Mouse (Mus musculus): ENCODE measurements around the gene Borcs7.
"Not testable (repeated sequence)": the region's sequence is repeated elsewhere in the genome, so short reads cannot be mapped to it uniquely, and the experiment has no call there.

The Borcs7 gene

GRCm38 (mm10) chr19:46714234-46714633 lies 24.5 kb downstream of the Borcs7 start:
- no peak for DNase-seq (ENCODE audit: low read depth, low spot score)

- no peak for DNase-seq (ENCODE audit: low read depth, low spot score)
Measured at GRCm38 (mm10) chr19:46715016-46715415, 25.3 kb downstream of the Borcs7 start.

- DNase-seq (ENCODE audit: low read depth, low spot score) = no peak
Measured at GRCm38 (mm10) chr19:46718150-46718549, 28.4 kb downstream of the Borcs7 start.

- DNase-seq (ENCODE audit: low read depth, low spot score) = peak; percentile 53
Measured at GRCm38 (mm10) chr19:46724411-46724810, 34.7 kb downstream of the Borcs7 start.

GRCm38 (mm10) chr19:46726142-46726541 lies 36.4 kb downstream of the Borcs7 start:
- no peak for DNase-seq (ENCODE audit: low read depth, low spot score)

- no peak for DNase-seq (ENCODE audit: low read depth, low spot score)
Measured at GRCm38 (mm10) chr19:46727140-46727736, 37.5 kb downstream of the Borcs7 start.

GRCm38 (mm10) chr19:46727945-46728540 lies 38.3 kb downstream of the Borcs7 start:
- no peak for DNase-seq (ENCODE audit: low read depth, low spot score)

GRCm38 (mm10) chr19:46728909-46729308 lies 39.2 kb downstream of the Borcs7 start:
- DNase-seq (ENCODE audit: low read depth, low spot score) = no peak

GRCm38 (mm10) chr19:46731351-46731750 lies 41.6 kb downstream of the Borcs7 start:
- no peak for DNase-seq (ENCODE audit: low read depth, low spot score)

GRCm38 (mm10) chr19:46732673-46733072 lies 43.0 kb downstream of the Borcs7 start:
- DNase-seq (ENCODE audit: low read depth, low spot score) = not testable (repeated sequence)

- no peak for DNase-seq (ENCODE audit: low read depth, low spot score)
Measured at GRCm38 (mm10) chr19:46733626-46734025, 43.9 kb downstream of the Borcs7 start.

GRCm38 (mm10) chr19:46735241-46735640 lies 45.5 kb downstream of the Borcs7 start:
- no peak for DNase-seq (ENCODE audit: low read depth, low spot score)

- no peak for DNase-seq (ENCODE audit: low read depth, low spot score)
Measured at GRCm38 (mm10) chr19:46737106-46737505, 47.4 kb downstream of the Borcs7 start.

GRCm38 (mm10) chr19:46740341-46741008 lies 50.8 kb downstream of the Borcs7 start:
- DNase-seq (ENCODE audit: low read depth, low spot score) = peak; percentile 67

GRCm38 (mm10) chr19:46741574-46741973 lies 51.9 kb downstream of the Borcs7 start:
- DNase-seq (ENCODE audit: low read depth, low spot score) = peak; percentile 48

- no peak for DNase-seq (ENCODE audit: low read depth, low spot score)
Measured at GRCm38 (mm10) chr19:46744681-46745080, 55.0 kb downstream of the Borcs7 start.

GRCm38 (mm10) chr19:46747799-46748198 lies 58.1 kb downstream of the Borcs7 start:
- DNase-seq (ENCODE audit: low read depth, low spot score) = no peak

GRCm38 (mm10) chr19:46752235-46752634 lies 62.5 kb downstream of the Borcs7 start:
- no peak for DNase-seq (ENCODE audit: low read depth, low spot score)

Measured in ES-CJ7 (cell line).